ENCODE assay signal across 8 mouse cellular contexts in the genomic region with DNA sequence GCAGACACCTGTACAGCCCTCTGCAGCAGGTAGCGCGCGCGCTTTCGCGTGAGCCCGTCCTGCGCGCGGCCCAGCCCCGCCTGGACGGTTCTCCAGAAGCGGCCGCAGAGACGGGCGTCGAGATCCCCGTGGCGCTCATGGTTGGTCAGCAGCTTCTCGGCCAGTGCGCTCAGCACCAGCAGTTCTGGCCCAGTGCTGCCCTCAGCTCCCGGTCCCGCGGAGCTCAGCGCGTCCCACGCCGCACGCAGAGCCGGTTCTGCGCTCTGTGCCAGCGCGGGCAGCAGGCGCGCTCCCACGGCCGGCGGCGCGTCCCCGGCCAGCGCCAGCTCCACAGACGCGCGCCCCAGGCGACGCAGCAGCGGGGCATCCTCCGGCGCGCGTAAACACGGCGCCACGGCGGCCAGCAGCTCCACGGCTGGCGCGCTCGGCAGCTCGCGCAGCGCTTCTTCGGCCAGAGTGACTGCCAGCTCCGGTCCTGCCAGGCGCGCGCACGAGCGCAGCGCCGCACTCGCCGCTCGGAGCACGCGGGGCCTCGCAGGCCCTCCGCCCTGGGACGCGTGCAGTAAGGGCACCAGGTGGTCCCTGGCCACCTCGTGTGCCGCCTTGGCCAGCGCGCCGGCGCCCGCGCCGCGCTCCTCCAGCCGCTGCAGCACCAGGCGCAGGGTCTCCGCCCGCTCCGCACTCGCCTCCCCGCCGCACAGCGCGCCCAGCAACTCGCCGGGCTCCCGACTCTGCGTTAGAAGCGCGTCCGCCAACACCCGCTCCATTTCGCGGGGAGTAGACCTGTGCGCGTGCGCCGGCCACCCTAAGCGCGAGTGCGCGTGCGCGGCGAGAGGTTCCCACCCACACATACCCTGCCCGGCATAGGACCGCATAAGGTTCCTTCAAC. TPM values are rescaled to one million over a fixed set of nuclear protein-coding genes. Genes with fewer than 3 reads are reported as not detected.
DNase-seq lines count a peak whose midpoint lies in the region; ATAC-seq and TF ChIP-seq lines count a peak whose summit lies in the region.

A gene (minus strand): TSS at position 767 of the 889 bp plus-strand sequence.

- no peak for TF ChIP-seq CTCF in kidney, postnatal 0 days (IDR thresholded peaks at IDR 0.05; ENCODE audit: low read depth)
- TF ChIP-seq CTCF in liver, adult 2 months (IDR thresholded peaks at IDR 0.05; ENCODE audit: low read depth, low read length): no peak

- H3K4me1 ChIP-seq in heart, embryonic 13.5 days: peaks cover 23% of the 10 kb centered on the region
- H3K4me1 ChIP-seq in kidney, postnatal 0 days (replicated peaks; ENCODE audit: insufficient read depth, low read length): 0 out of 2 replicates have a peak, but pooled peaks cover 8% of the 10 kb centered on the region
- peaks cover 16% of the 10 kb centered on the region for H3K4me1 ChIP-seq in liver, adult 2 months (ENCODE audit: control insufficient read depth, insufficient read depth, low read length)

- TF ChIP-seq POLR2A in liver, adult 2 months (IDR thresholded peaks at IDR 0.05; ENCODE audit: extremely low read depth, insufficient read depth, low read length): peak; percentile 53; the same call in 1 of the 2 replicates

- peaks cover 19% of the 10 kb centered on the region for H3K27me3 ChIP-seq in heart, embryonic 13.5 days (replicated peaks)
- no peaks in the 10 kb centered on the region for H3K27me3 ChIP-seq in kidney, postnatal 0 days (ENCODE audit: insufficient read depth, low read length)
- H3K27me3 ChIP-seq in liver, adult 2 months (ENCODE audit: control insufficient read depth, insufficient read depth, low read length): no peaks in the 10 kb centered on the region

- no peaks in the 10 kb centered on the region for H3K9me3 ChIP-seq in heart, embryonic 13.5 days
- H3K9me3 ChIP-seq in kidney, postnatal 0 days (replicated peaks; ENCODE audit: low read length): no peaks in the 10 kb centered on the region

- DNase-seq in CD4-positive helper T cell, adult 2 months (ENCODE audit: low read depth, low spot score): peak; percentile 94
- DNase-seq in brain, embryonic 18.5 days (ENCODE audit: low read depth, low spot score): peak; percentile 78
- DNase-seq in fibroblast of lung, adult 2 months (ENCODE audit: low read depth): peak; percentile 63
- peak; percentile 92 for DNase-seq in kidney, postnatal 0 days (ENCODE audit: low spot score)
- DNase-seq in liver, adult 2 months (ENCODE audit: extremely low read depth, low read depth, low spot score): peak; percentile 65
- DNase-seq in spleen, postnatal 36 days (ENCODE audit: low spot score in 2 of 2): peak; percentile 88 to 89

- H3K27ac ChIP-seq in heart, embryonic 13.5 days (replicated peaks): peak within 1 kb of the TSS; percentile 84
- peak within 1 kb of the TSS; percentile 68 for H3K27ac ChIP-seq in kidney, postnatal 0 days
- peak within 1 kb of the TSS; percentile 71 for H3K27ac ChIP-seq in liver, adult 2 months (replicated peaks; ENCODE audit: insufficient read depth, low read depth, low read length)

- peak; percentile 63 for ATAC-seq in heart, embryonic 13.5 days (ENCODE audit: extremely low read depth, insufficient number of reproducible peaks, low FRiP score, low TSS enrichment)
- ATAC-seq in kidney, postnatal 0 days (replicated peaks; ENCODE audit: low FRiP score, low read depth): peak; percentile 88
- peak; percentile 55; the same call in 1 of the 2 replicates for ATAC-seq in monocyte, adult 5-6 weeks (replicated peaks; ENCODE audit: insufficient number of reproducible peaks, low FRiP score, low TSS enrichment, poor library complexity, severe bottlenecking)

- H3K36me3 ChIP-seq in heart, embryonic 13.5 days: peaks cover 17% of the 10 kb centered on the region
- H3K36me3 ChIP-seq in kidney, postnatal 0 days (ENCODE audit: insufficient read depth, low read length): 0 out of 2 replicates have a peak, but pooled peaks cover 12% of the 10 kb centered on the region
- peaks cover 6% of the 10 kb centered on the region for H3K36me3 ChIP-seq in liver, adult 2 months (ENCODE audit: control insufficient read depth, insufficient read depth, low read length)

- peaks cover 4% of the 10 kb centered on the region; the same call in 1 of the 2 replicates for H3K79me2 ChIP-seq in liver, adult 2 months (ENCODE audit: control insufficient read depth, insufficient read depth, low read length)

- WGBS in heart, embryonic 13.5 days: under 1% methylated on average over 123 of the region's 124 CpGs
- WGBS in kidney, postnatal 0 days: under 1% methylated on average over 110 of the region's 124 CpGs
- WGBS in liver, adult 2 months: under 1% methylated on average over 123 of the region's 124 CpGs

- H3K4me3 ChIP-seq in heart, embryonic 13.5 days: peak within 1 kb of the TSS; percentile 88
- H3K4me3 ChIP-seq in kidney, postnatal 0 days (replicated peaks; ENCODE audit: low read depth, low read length): peak within 1 kb of the TSS; percentile 81
- H3K4me3 ChIP-seq in liver, adult 2 months (ENCODE audit: insufficient read depth, low read depth, low read length): peak within 1 kb of the TSS; percentile 82

- H3K9ac ChIP-seq in heart, embryonic 13.5 days: peak within 1 kb of the TSS; percentile 85
- peak within 1 kb of the TSS; percentile 77 for H3K9ac ChIP-seq in kidney, postnatal 0 days (ENCODE audit: low read depth, low read length)
- H3K9ac ChIP-seq in liver, adult 2 months (ENCODE audit: low read depth, low read length): peak within 1 kb of the TSS; percentile 95

- peak within 1 kb of the TSS; percentile 94 for H3K4me2 ChIP-seq in heart, embryonic 13.5 days
- H3K4me2 ChIP-seq in kidney, postnatal 0 days (ENCODE audit: low read length): peak within 1 kb of the TSS; percentile 91

RNA-seq across cellular contexts. Expression of the gene that starts here (rescaled TPM):
- 1.2 and 1.3 TPM in 2 replicates for polyA plus RNA-seq in heart, embryonic 13.5 days (2015; fragmentation: Nextera tagmentation; extraction: Ambion mirVana)
- polyA plus RNA-seq in kidney, postnatal 0 days (2015; fragmentation: Nextera tagmentation; extraction: Ambion mirVana): 2.6 and 3.3 TPM in 2 replicates
- total RNA-seq in liver, adult 2 months (2014; rRNA removed): 2.8 and 3.8 TPM in 2 replicates
- polyA plus RNA-seq in liver, adult 2 months (2012; rRNA removed): 1.6 and 2.4 TPM in 2 replicates
- total RNA-seq in monocyte, adult 5-6 weeks (2017): 0.11 to 0.76 TPM (median 0.58 TPM) in 3 replicates

Comparison
In these comparisons a context has a peak if more than half of its experiments do, and no peak if none do; other contexts are left out.
1. Peak in every context shown above with its lines: DNase-seq, ATAC-seq, H3K4me3 ChIP-seq and H3K27ac ChIP-seq.
2. Peak in ATAC-seq in monocyte, adult 5-6 weeks; RNA of the gene not detected or under 1 TPM.